Mouse (Mus musculus): ENCODE measurements around the gene AU040320. TPM values are rescaled to one million over a fixed set of nuclear protein-coding genes. Genes with fewer than 3 reads are reported as not detected.

Gene AU040320
- polyA plus RNA-seq, 1 experiment, result 20.2 TPM

GRCm38 (mm10) chr4:126732531-126733380 is 20.6 kb upstream of the AU040320 start:
- H3ac ChIP-seq (ENCODE audit: control insufficient read depth, insufficient read length, low read depth), result no peak overlapping the region
- H3K79me3 ChIP-seq (ENCODE audit: low read depth), result no peaks in the 10 kb centered on the region
- H3K4me3 ChIP-seq (ENCODE audit: insufficient read depth, poor library complexity, severe bottlenecking), result no peak overlapping the region
- H3K79me2 ChIP-seq (ENCODE audit: control insufficient read depth, insufficient read depth), result no peaks in the 10 kb centered on the region
- no peak for TF ChIP-seq FOSL1 (IDR thresholded peaks at IDR 0.05; ENCODE audit: insufficient read depth, low read length, poor library complexity, severe bottlenecking)
- TF ChIP-seq MAX (IDR thresholded peaks at IDR 0.05), result no peak
- no peak for TF ChIP-seq USF1 (IDR thresholded peaks at IDR 0.05; ENCODE audit: low read depth)
- H3K36me3 ChIP-seq (ENCODE audit: control insufficient read depth, insufficient read depth), result no peaks in the 10 kb centered on the region
- peaks cover 69% of the 10 kb centered on the region for H3K27me3 ChIP-seq (ENCODE audit: control insufficient read depth, insufficient read depth, insufficient read length)

DNA sequence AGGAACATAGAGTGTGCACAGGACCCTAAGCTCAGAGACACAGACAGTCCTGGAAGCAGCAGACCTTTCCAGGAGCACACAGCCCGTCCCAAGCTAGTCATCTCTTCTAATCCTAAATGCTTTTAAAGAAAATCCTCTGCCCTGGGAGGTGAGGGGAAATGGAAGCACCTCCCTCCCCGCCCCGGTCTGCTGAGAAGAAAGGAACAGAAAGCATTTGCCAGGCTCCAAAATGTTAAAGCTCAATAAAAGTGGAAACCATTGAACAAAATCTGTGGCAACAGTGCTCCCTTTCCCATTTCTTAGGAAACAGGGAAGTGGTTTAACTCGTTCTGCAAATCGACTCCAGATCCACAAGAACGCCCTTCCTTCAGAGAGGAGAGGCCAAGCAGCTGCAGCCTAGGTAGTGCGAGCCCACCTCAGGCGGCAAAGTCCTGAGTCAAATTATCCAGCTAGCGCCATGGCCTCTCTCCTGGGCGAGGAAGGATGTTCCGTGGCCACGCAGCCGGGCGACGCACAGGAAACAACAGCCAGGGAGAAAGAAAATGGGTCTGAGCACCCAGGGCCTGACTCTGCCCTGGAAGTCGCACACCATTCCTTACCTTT is 19.2 kb upstream of the AU040320 start:
- TF ChIP-seq MYOD1 (IDR thresholded peaks at IDR 0.05; ENCODE audit: control insufficient read depth, insufficient read length, low read depth) (no peak), MYOG (IDR thresholded peaks at IDR 0.05; ENCODE audit: control insufficient read depth, extremely low read depth, insufficient read length) (no peak), CEBPB (IDR thresholded peaks at IDR 0.05; ENCODE audit: low read depth) (no peak), MAX (IDR thresholded peaks at IDR 0.05) (no peak), CTCF (IDR thresholded peaks at IDR 0.05; ENCODE audit: control insufficient read depth, insufficient read depth, insufficient read length) (no peak), USF1 (IDR thresholded peaks at IDR 0.05; ENCODE audit: low read depth) (no peak), FOSL1 (IDR thresholded peaks at IDR 0.05; ENCODE audit: insufficient read depth, low read length, poor library complexity, severe bottlenecking) (no peak)
- no peaks in the 10 kb centered on the region for H3K79me2 ChIP-seq (ENCODE audit: control insufficient read depth, insufficient read depth)
- H3K36me3 ChIP-seq (ENCODE audit: control insufficient read depth, insufficient read depth), result no peaks in the 10 kb centered on the region
- no peak overlapping the region for H3K4me3 ChIP-seq (ENCODE audit: insufficient read depth, poor library complexity, severe bottlenecking)
- H3K79me3 ChIP-seq (ENCODE audit: low read depth), result no peaks in the 10 kb centered on the region
- H3K27me3 ChIP-seq (ENCODE audit: control insufficient read depth, insufficient read depth, insufficient read length), result peaks cover 69% of the 10 kb centered on the region
- no peak overlapping the region for H3ac ChIP-seq (ENCODE audit: control insufficient read depth, insufficient read length, low read depth)

GRCm38 (mm10) chr4:126734700-126735381 is 18.5 kb upstream of the AU040320 start:
- TF ChIP-seq FOSL1 (IDR thresholded peaks at IDR 0.05; ENCODE audit: insufficient read depth, low read length, poor library complexity, severe bottlenecking) (no peak), MYOG (IDR thresholded peaks at IDR 0.05; ENCODE audit: control insufficient read depth, extremely low read depth, insufficient read length) (no peak), CEBPB (IDR thresholded peaks at IDR 0.05; ENCODE audit: low read depth) (no peak), MAX (IDR thresholded peaks at IDR 0.05) (no peak), MYOD1 (IDR thresholded peaks at IDR 0.05; ENCODE audit: control insufficient read depth, insufficient read length, low read depth) (no peak), CTCF (IDR thresholded peaks at IDR 0.05; ENCODE audit: control insufficient read depth, insufficient read depth, insufficient read length) (no peak), USF1 (IDR thresholded peaks at IDR 0.05; ENCODE audit: low read depth) (no peak)
- H3K27me3 ChIP-seq (ENCODE audit: control insufficient read depth, insufficient read depth, insufficient read length), result peaks cover 67% of the 10 kb centered on the region
- no peaks in the 10 kb centered on the region for H3K79me3 ChIP-seq (ENCODE audit: low read depth)
- H3K4me3 ChIP-seq (ENCODE audit: insufficient read depth, poor library complexity, severe bottlenecking), result no peak overlapping the region
- H3K36me3 ChIP-seq (ENCODE audit: control insufficient read depth, insufficient read depth), result no peaks in the 10 kb centered on the region
- no peaks in the 10 kb centered on the region for H3K79me2 ChIP-seq (ENCODE audit: control insufficient read depth, insufficient read depth)
- H3ac ChIP-seq (ENCODE audit: control insufficient read depth, insufficient read length, low read depth), result no peak overlapping the region

DNA sequence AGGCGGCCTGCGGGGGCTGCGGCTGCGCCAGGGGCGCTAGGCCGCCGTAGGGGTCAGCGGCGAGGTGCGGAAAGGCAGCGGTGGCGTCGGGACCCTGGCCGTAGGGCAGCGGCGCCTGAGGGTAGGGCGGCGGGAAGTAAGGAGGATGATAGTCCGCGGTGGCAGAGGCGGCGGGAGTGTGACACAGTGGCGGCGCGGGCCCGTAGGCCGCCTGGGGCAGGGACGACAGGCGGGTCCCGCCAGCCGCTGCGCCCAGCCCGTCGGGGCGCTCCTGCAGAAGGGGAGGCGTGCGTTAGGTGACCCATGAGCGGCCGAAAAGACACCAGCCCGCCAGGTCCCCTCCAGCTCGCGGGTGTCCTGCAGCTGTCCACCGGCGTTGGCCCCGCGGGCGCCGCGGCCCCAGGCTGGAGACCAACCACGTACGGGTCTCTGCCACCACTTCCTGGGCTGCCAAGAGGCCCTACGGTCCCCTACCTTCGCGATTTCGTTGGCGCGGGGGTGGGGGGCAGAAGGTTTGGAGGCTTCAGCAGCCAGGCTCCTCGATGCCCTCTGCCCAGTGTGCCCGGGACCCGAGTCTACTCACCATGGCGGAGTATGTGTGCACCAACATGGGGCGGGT is 17.9 kb upstream of the AU040320 start:
- H3K27me3 ChIP-seq (ENCODE audit: control insufficient read depth, insufficient read depth, insufficient read length), result peaks cover 62% of the 10 kb centered on the region
- no peak overlapping the region for H3K4me3 ChIP-seq (ENCODE audit: insufficient read depth, poor library complexity, severe bottlenecking)
- no peak overlapping the region for H3ac ChIP-seq (ENCODE audit: control insufficient read depth, insufficient read length, low read depth)
- H3K36me3 ChIP-seq (ENCODE audit: control insufficient read depth, insufficient read depth), result no peaks in the 10 kb centered on the region
- no peaks in the 10 kb centered on the region for H3K79me3 ChIP-seq (ENCODE audit: low read depth)
- H3K79me2 ChIP-seq (ENCODE audit: control insufficient read depth, insufficient read depth), result no peaks in the 10 kb centered on the region
- TF ChIP-seq CTCF (IDR thresholded peaks at IDR 0.05; ENCODE audit: control insufficient read depth, insufficient read depth, insufficient read length), result no peak
- no peak for TF ChIP-seq MYOD1 (IDR thresholded peaks at IDR 0.05; ENCODE audit: control insufficient read depth, insufficient read length, low read depth)
- TF ChIP-seq CEBPB (IDR thresholded peaks at IDR 0.05; ENCODE audit: low read depth), result no peak
- TF ChIP-seq USF1 (IDR thresholded peaks at IDR 0.05; ENCODE audit: low read depth), result no peak
- no peak for TF ChIP-seq FOSL1 (IDR thresholded peaks at IDR 0.05; ENCODE audit: insufficient read depth, low read length, poor library complexity, severe bottlenecking)
- TF ChIP-seq MAX (IDR thresholded peaks at IDR 0.05), result no peak
- TF ChIP-seq MYOG (IDR thresholded peaks at IDR 0.05; ENCODE audit: control insufficient read depth, extremely low read depth, insufficient read length), result no peak

DNA sequence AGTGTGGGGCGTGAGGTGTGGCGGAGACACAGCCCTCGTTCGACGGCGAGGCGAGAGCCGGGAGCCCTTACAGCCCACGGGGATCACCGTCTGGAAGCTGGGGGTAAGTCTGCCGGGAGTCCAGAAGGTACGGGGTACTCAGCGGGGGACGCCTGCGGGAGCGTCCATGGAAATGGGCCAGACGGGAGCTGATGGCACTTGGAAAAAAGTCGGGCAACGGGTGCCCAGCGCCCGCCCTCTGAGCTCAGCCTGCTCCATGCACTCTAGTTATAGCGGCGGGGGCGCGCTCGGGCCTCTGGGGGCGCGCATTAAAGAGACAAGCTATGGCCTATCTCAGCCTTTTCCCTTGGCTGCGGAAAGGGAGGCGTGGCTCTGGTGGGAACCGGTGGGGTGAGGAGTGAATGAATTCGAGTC is 17.3 kb upstream of the AU040320 start, which contains the start of gene Tfap2e:
Gene Tfap2e (minus strand): TSS at position 240 of the 414 bp plus-strand sequence.
- H3K79me2 ChIP-seq (ENCODE audit: control insufficient read depth, insufficient read depth), result no peaks in the 10 kb centered on the region
- TF ChIP-seq USF1 (IDR thresholded peaks at IDR 0.05; ENCODE audit: low read depth) (no peak), MYOG (IDR thresholded peaks at IDR 0.05; ENCODE audit: control insufficient read depth, extremely low read depth, insufficient read length) (no peak), FOSL1 (IDR thresholded peaks at IDR 0.05; ENCODE audit: insufficient read depth, low read length, poor library complexity, severe bottlenecking) (no peak), MAX (IDR thresholded peaks at IDR 0.05) (no peak), CTCF (IDR thresholded peaks at IDR 0.05; ENCODE audit: control insufficient read depth, insufficient read depth, insufficient read length) (no peak)
- H3ac ChIP-seq (ENCODE audit: control insufficient read depth, insufficient read length, low read depth), result no peak within 1 kb of the TSS
- peaks cover 62% of the 10 kb centered on the region for H3K27me3 ChIP-seq (ENCODE audit: control insufficient read depth, insufficient read depth, insufficient read length)
- H3K79me3 ChIP-seq (ENCODE audit: low read depth), result no peaks in the 10 kb centered on the region
- no peaks in the 10 kb centered on the region for H3K36me3 ChIP-seq (ENCODE audit: control insufficient read depth, insufficient read depth)
- H3K4me3 ChIP-seq (ENCODE audit: insufficient read depth, poor library complexity, severe bottlenecking), result no peak within 1 kb of the TSS

Measured in C2C12 (cell line).